Mouse (Mus musculus): Measurements from ENCODE around the gene Cemip.

Cemip gene

DNA sequence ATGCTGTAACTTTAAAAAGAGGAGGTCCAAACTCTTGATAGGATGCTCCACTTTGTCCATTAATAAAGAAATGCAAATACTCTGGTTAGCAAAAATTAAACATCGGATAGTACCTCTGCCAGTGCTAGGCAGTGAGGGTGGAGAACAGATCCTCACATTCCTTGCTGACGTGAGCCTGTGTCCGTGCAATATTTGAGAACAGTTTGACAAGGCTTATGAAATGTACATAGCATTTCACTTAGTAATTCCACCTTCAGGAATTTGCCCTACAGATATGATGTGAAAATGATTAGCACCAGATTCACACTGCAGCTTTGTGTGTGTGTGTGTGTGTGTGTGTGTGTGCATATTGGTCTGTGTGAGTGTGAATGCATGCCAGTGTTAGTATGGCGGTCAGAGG is 4.5 kb upstream of the Cemip start:
- DNase-seq = no peak

DNA sequence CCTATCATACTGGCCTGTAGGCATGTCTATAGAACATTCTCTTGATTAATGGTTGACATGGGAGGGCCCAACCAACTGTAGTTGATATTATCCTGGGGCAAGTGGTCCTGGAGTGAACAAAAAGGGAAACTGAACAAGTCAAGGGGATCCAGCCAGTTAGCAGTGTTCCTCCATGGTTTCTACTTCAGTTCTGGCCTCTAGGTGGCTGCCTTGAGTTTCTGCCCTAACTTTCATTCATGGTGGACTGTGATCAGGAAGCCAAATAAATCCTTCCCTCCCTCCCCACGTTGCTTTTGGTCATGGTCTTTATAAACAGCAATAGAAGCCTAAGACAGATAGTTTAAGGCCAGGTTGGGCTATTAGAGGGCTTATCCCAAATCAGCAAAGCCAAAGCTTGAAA is 3.5 kb upstream of the Cemip start:
- DNase-seq = no peak

GRCm38 (mm10) chr7:84088971-84089370 is 2.7 kb upstream of the Cemip start:
- DNase-seq = peak; percentile 80 to 87

DNA sequence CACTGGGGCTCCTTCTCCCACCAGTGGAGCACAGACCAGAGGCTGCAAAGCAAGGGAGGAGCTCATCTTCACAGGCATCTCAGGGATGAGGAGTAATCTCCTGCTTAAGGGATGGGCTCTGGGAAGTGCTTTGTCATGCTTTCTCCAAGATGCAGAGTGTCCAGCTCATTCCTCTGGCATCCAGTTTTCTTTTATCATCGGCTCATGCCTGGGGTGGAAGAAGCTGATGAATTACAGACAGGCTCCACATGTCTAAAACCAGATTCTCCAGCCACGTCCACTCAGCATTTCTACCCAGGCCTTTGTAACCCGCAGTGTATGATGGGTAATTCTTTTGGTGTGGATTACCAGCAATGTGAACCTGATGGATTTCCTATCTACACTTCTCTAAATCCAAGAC is 1.9 kb upstream of the Cemip start:
- no peak for DNase-seq

DNA sequence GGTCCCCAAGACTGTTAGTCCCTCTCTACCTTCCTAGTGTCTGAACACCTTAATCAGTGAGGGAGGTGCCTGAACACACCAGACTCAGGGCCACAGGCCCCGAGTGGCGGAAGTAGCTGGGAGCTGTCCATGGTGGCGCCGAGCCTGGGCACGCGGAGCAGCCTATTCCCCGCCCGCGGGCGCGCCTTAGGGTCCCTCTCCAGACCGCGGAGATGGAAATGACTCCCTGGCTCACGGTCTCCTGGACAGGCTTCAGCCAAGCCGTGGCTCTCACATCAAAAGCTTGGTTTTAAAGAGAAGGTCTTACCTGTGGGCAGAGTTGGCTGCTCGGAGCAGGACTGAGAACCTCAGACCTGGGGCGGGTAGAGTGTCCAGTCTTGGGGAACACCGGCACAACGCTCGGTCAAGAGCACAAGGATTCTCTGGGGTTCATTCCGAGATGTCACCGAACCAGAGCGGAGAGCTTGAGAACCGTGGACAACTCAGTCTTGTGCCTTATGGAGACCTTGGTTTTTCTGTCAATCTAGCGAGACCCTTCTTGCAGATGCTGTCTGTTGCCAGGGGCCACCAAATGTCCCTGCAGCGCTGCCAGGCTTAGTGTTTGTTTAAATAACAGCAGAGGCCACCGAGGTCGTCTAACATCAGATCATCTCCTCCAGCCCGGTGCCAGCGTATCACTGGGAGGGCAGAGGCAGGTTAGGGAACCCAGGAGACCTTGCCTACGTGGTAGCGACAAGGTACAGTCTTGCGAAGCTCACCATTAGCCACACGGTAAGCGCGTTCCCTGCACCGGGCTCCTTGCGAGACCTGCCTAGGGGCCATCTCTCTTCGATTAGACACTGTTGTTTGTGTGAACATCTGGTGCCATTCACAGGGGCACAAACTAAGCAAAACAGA is 1.0 kb downstream of the Cemip start:
- peak; percentile 81 to 83 for DNase-seq

- DNase-seq = no peak
These were observed 8.9 kb downstream of the Cemip start for GRCm38 (mm10) chr7:84077257-84078013.

DNA sequence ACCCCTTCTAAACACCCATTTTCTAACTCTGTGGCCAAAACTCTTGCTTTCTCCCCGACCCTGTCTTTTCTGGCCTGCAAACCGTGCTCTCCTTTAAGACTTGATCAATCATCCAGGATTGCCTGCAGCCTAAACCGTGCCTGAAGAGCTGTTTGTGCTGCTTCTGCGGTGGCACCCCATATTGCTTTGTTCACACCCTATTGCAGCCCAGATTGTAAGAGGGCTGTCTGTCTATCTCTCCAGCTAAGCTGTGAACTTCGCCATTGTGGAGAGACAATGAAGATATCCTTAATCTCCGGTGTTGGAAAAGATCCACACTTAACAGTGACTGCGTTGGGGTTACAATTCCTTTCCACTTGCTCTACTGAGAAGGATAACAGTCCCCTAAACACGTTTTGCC is 12.0 kb downstream of the Cemip start:
- no peak for DNase-seq

DNA sequence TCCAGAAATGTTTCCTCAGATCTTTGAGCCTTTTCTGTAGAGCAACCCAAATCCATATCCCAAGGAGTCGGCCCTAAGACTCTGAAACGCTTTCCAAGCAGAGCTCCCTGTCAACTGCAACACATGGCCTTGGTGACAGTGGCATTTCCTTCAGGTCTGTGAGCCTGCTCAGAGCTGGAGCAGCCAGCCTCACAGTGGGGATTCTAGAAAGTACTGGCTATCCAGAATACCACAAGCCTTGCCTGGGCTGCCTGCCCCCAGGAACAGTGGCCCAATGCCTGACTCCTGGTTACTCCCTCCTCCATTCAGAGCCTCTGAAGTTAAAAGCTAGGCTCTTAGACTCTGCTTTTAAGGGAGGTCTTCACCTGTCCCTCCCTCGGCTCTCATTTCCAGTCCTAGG is 12.4 kb downstream of the Cemip start:
- DNase-seq = peak; percentile 38 to 59

DNA sequence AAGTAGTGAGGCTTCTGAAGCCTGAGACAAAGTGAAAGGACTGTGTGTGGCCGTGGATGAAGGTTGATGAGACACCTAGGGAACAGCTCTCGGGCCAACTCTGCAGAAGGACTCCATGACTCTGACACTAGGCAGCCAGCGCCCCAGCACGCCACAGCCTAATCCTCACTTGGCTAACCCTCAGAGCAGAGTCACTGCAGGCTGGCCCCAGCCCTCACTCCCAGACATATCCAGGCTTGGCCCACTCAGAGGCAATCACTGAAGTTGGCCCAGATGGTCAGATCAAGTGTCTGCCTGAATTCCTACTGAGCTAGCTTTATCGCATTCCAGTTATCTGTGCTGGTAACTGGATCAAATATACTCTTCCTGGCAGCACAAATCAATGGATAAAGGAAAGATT is 17.4 kb downstream of the Cemip start:
- peak; percentile 84 to 87 for DNase-seq

DNA sequence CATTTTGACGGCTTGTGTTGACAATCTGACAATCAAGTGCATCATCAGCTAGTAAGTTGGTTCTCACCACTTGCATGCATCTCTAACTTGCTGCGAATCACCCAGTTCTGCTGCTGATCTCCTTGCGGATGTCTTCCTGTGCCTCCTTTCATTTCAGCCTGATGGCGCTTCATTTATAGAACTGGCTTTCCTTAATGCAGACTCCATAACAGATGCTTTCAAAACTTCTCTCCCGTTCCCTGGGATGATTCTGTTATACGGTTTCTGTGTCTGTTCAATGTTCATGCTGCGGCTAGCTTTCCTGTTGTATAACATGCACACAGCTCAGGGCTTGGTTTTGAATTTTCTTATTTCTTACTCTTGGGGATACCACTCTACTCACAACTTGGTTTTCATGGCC is 26.5 kb downstream of the Cemip start:
- no peak for DNase-seq

GRCm38 (mm10) chr7:84055961-84056629 is 30.2 kb downstream of the Cemip start:
- peak; percentile 21 to 36 for DNase-seq

GRCm38 (mm10) chr7:84053856-84054255 is 32.4 kb downstream of the Cemip start:
- no peak for DNase-seq

GRCm38 (mm10) chr7:84051423-84051822 is 34.9 kb downstream of the Cemip start:
- DNase-seq = no peak

DNA sequence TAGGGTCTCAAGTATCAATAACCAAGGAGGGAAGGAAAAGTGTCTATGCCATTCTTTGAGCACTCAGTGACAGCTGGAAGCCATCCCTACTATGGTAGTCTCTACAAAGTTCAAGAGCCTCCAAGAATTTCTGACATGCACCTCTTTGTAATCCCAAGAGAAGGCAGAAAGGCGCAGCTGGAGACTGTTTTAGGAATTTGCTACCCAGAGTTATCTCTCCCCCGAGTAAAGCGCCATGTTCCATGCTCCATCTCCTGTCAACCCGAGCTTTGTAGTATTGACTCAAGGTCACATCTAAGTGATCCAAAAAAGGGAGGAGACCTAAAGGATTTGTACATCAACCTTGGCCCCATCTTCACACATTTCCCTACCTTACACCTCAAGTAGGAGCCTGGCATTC is 40.8 kb downstream of the Cemip start:
- no peak for DNase-seq

DNA sequence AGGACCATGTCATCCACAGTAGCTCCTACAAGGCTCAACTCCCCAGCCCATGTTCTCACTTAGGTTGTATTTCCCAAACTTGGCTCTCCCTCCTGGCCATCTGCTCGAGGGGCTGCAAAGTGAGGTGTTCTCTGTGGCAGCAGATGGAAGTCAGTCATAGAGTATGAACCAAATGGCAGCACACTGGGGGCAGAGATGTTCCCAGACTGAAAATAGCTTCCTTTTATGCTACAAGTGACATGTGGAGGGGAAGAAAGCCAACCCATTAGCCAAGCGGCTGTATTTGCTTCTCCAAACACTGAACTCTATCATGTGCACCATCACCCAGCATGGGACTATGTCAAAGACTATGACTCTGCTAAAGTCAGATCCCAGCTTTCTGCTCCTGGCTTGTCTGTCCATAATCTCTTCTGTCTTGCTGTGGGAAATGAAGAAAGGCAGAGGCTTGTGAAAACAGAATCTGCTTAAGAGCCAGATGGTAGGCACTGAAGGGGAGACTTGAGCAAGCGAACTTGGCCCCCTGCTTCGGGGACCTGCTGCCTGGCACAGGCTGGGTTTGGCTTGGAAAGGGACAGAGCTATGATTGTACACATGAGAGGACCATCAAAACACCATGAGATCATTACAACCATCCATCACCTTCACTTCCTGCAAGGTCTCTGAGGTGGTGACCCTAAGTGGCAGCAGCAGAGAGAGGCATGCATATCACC is 41.6 kb downstream of the Cemip start:
- DNase-seq = peak; percentile 88 to 90

GRCm38 (mm10) chr7:84042726-84043125 is 43.6 kb downstream of the Cemip start:
- no peak for DNase-seq

GRCm38 (mm10) chr7:84039856-84040522 is 46.3 kb downstream of the Cemip start:
- DNase-seq = peak in 1 of 2 experiments; percentile 28

DNA sequence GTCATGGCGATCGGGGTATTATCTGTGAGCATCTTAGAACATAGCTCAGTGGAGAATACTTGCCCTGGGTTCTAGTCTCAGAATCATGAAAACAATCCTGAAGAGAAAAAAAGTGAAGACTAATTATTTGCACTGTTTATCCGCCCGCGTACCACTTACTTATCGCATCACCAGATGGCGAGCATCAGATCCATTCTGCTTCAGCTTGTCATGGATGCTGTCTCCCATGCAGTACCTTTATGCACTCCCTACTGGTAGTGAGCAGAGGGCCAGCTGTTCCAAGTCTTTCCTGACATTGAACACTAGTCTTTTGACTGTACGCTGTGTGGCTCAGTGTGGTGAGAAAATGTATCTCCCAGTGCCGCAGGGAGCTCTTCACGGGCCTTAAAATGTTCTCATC is 47.7 kb downstream of the Cemip start:
- no peak for DNase-seq

GRCm38 (mm10) chr7:84032831-84033230 is 53.5 kb downstream of the Cemip start:
- DNase-seq = no peak

DNA sequence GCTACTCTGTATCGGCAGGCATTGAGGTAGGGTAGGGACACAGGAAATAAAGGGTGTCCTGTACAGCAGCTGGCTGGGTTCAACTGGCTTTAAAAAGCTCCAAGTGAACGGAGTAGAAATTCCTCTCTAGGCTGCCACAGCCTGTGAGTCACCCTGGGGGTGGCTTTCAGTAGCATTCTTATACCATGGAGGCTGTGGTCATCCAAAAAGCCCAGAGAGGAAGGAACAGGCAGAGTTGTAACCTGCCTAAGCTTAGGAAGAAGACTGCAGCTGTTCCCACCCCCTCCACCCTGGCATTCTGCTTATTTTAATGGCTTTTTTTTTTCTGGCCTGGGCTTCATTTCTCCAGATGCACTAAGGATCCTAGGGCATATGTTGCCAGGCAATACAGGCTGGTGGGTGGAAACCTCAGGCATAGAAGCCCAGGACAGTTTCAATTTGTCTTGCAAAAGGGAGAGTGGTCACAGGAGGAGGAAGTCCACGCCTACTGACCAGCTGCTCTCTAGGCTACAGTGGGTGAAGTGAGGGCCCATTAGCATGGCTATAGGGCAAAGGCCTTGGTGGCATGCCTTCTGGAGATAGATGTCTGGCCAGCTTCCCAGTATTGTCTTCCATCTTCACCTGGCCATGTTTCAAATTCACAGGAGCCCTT is 57.1 kb downstream of the Cemip start:
- peak; percentile 56 to 62 for DNase-seq

DNA sequence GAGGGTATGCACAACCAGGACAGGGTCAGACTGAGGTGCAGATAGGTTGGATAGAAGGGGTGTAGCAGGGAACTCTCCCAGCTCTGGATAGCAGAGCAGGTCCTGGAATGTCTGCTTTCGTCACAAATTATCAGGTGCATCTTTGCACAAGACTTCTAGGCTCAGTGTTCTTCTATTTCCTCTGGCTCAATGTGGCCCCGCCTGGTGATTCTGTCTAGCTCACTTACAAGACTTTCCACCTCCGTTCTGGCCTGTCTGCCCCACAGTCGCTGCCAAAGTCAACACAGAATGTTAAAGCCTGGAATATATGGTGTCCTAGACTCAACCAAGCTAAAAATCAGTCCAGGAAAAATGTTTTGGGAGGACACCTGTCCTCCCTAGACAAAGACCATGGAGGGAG is 57.9 kb downstream of the Cemip start:
- no peak for DNase-seq

Measured in cerebellum, postnatal 25 days (tissue).